Mouse (Mus musculus) testis, adult 2 months (tissue): ENCODE data around the gene Zfp536. TPM values are rescaled to one million over a fixed set of nuclear protein-coding genes. Genes with fewer than 3 reads are reported as not detected.
"Not testable (repeated sequence)": the region's sequence is repeated elsewhere in the genome, so short reads cannot be mapped to it uniquely, and the experiment has no call there.

Experiments
- H3K27ac ChIP-seq: fragments of 200-500 bp; 2 replicates; pipeline ENCODE4 v1.5.1; 2012; ENCODE audit warnings: low read depth, low read length; ENCODE audit not compliant: control insufficient read depth, insufficient read depth
- H3K27me3 ChIP-seq: fragments of 200-500 bp; 2 replicates; pipeline ENCODE4 v1.6.1; 2012; ENCODE audit warnings: mild to moderate bottlenecking, low read length, moderate library complexity; ENCODE audit not compliant: control insufficient read depth, insufficient read depth
- H3K36me3 ChIP-seq: fragments of 200-500 bp; 2 replicates; pipeline ENCODE4 v1.6.1; 2012; ENCODE audit warnings: mild to moderate bottlenecking, low read length; ENCODE audit not compliant: control insufficient read depth, insufficient read depth
- H3K4me1 ChIP-seq: fragments of 200-500 bp; 2 replicates; pipeline ENCODE4 v1.6.1; 2012; ENCODE audit warnings: low read length; ENCODE audit not compliant: control insufficient read depth, insufficient read depth
- H3K4me3 ChIP-seq: fragments of 200-500 bp; 2 replicates; pipeline ENCODE4 v1.5.1; 2012; ENCODE audit warnings: low read depth, mild to moderate bottlenecking, low read length, moderate library complexity, mixed read lengths; ENCODE audit not compliant: control insufficient read depth
- CTCF ChIP-seq: fragments of 200-500 bp; IDR thresholded peaks from 2 replicates; pipeline ENCODE4 v1.5.1; 2012; ENCODE audit warnings: low read depth, mild to moderate bottlenecking, inconsistent platforms, low read length, moderate library complexity; ENCODE audit not compliant: control insufficient read depth, insufficient read depth, insufficient replicate concordance
- POLR2A ChIP-seq: fragments of 200-500 bp; IDR thresholded peaks from 2 replicates; pipeline ENCODE4 v1.6.1; 2012; ENCODE audit warnings: low read depth, mild to moderate bottlenecking, inconsistent platforms, low read length, moderate library complexity; ENCODE audit not compliant: control insufficient read depth
- polyA plus RNA-seq: library from polyadenylated mRNA; depleted of rRNA; stranded (reverse); fragments of >200 nt; gene quantifications from 2 replicates; pipeline ENCODE4 v1.2.3, GENCODE M21; 2012

Zfp536 gene
- polyA plus RNA-seq, 1 experiment, result 3.9 TPM

GRCm38 (mm10) chr7:37716626-37717025 is 56.8 kb downstream of the Zfp536 start:
- Histone ChIP-seq H3K27me3 (no peaks in the 10 kb centered on the region), H3K4me1 (no peaks in the 10 kb centered on the region), H3K4me3 (no peak overlapping the region), H3K36me3 (no peaks in the 10 kb centered on the region), H3K27ac (no peak overlapping the region)
- no peak for TF ChIP-seq POLR2A
- TF ChIP-seq CTCF, result no peak

DNA sequence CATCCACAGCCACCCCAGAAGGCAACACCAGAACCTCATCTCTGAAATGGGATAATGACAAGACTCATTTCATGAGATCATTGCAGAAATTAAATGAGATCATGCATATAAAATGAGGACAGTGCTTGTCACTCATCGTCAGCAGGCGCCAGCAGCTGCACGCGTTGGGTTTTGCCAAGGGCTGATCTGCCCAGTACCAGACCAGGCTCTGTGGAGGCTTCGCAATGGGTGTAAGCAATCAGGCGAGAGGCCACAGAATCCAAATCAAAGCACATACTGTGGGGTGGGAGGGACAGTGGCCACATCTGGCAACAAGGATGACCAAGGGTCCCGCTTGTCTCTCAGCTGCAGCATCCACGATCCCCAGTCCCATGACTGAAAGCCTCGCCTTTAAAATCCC is 69.0 kb downstream of the Zfp536 start:
- no peaks in the 10 kb centered on the region for H3K27me3 ChIP-seq
- H3K4me3 ChIP-seq, result no peak overlapping the region
- no peak for TF ChIP-seq CTCF
- no peak for TF ChIP-seq POLR2A
- H3K36me3 ChIP-seq, result no peaks in the 10 kb centered on the region
- no peaks in the 10 kb centered on the region for H3K4me1 ChIP-seq
- no peak overlapping the region for H3K27ac ChIP-seq

- not testable (repeated sequence) for H3K4me1 ChIP-seq, H3K36me3 ChIP-seq, H3K27ac ChIP-seq, H3K27me3 ChIP-seq, H3K4me3 ChIP-seq
Measured at GRCm38 (mm10) chr7:37697378-37697777, 76.1 kb downstream of the Zfp536 start.

DNA sequence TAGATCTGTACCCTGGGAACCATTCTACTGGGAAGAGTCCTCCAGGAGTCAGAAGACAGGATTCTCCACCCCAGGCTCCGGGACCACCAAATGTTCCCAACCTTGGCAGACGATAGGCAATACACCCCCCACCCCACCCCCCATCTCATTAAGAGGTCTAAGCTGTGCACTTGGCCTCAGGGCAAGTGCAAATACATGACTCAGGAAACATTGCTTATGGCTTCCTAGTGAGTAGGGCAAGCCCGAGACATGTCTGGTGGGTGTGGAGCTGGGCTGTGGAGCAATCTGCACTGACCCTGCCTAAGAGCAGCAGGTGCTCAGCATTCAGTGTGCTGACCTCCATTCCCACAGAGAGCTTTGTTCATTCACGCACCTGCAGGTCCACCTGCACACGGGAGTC is 78.4 kb downstream of the Zfp536 start:
- Histone ChIP-seq H3K4me1 (no peaks in the 10 kb centered on the region), H3K27ac (no peak overlapping the region), H3K36me3 (no peaks in the 10 kb centered on the region), H3K27me3 (no peaks in the 10 kb centered on the region), H3K4me3 (no peak overlapping the region)
- TF ChIP-seq CTCF (no peak), POLR2A (no peak)

- TF ChIP-seq CTCF, result no peak
- TF ChIP-seq POLR2A, result no peak
- H3K4me3 ChIP-seq, result no peak overlapping the region
- no peaks in the 10 kb centered on the region for H3K27me3 ChIP-seq
- H3K36me3 ChIP-seq, result no peaks in the 10 kb centered on the region
- H3K27ac ChIP-seq, result no peak overlapping the region
- H3K4me1 ChIP-seq, result no peaks in the 10 kb centered on the region
Measured at GRCm38 (mm10) chr7:37690606-37691005, 82.8 kb downstream of the Zfp536 start.

GRCm38 (mm10) chr7:37689561-37690305 is 83.7 kb downstream of the Zfp536 start:
- Histone ChIP-seq H3K36me3 (no peaks in the 10 kb centered on the region), H3K27me3 (no peaks in the 10 kb centered on the region), H3K4me3 (no peak overlapping the region), H3K4me1 (no peaks in the 10 kb centered on the region), H3K27ac (no peak overlapping the region)
- no peak for TF ChIP-seq CTCF
- no peak for TF ChIP-seq POLR2A

GRCm38 (mm10) chr7:37689107-37689511 is 84.3 kb downstream of the Zfp536 start:
- no peak overlapping the region for H3K4me3 ChIP-seq
- no peaks in the 10 kb centered on the region for H3K4me1 ChIP-seq
- H3K27ac ChIP-seq, result no peak overlapping the region
- no peaks in the 10 kb centered on the region for H3K27me3 ChIP-seq
- TF ChIP-seq CTCF (no peak), POLR2A (no peak)
- no peaks in the 10 kb centered on the region for H3K36me3 ChIP-seq

DNA sequence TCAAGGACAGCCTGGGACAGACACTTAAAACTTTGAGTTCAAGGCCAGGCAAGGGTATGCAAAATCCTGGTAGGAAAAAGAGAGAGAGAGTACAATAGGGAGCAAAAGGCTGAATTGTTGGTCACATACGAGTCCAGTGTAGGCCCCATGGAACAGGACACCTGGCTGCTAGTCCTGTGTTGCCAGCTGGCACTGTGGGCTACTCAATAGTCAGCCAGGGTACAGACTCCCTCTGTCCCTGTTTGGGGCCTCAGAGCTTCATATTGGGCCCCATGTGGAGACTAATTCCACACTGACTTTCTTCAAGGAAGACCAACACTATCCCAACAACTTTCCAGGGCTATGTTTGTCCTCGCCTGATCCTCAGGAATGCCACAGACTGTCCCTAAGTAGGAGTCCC is 87.1 kb downstream of the Zfp536 start:
- Histone ChIP-seq H3K4me3 (no peak overlapping the region), H3K4me1 (no peaks in the 10 kb centered on the region), H3K36me3 (no peaks in the 10 kb centered on the region), H3K27me3 (no peaks in the 10 kb centered on the region), H3K27ac (no peak overlapping the region)
- no peak for TF ChIP-seq CTCF
- no peak for TF ChIP-seq POLR2A
